Mouse (Mus musculus) hindbrain, postnatal 0 days (tissue): ENCODE results near the gene Nabp2. TPM values are rescaled to one million over a fixed set of nuclear protein-coding genes. Genes with fewer than 3 reads are reported as not detected.

Source experiments
- ATAC-seq: fragments of 200-750 bp; cut with Nextera tagmentation; 2 replicates; pipeline ENCODE4 v1.8.0; 2017; ENCODE audit warnings: mild to moderate bottlenecking, moderate TSS enrichment, moderate library complexity
- DNase-seq: peaks from one replicate; pipeline ENCODE4 v3.0.0-alpha.2; 2015; ENCODE audit warnings: low spot score
- H3K27ac ChIP-seq: fragments of 300-500 bp; sonication (generic); 2 replicates; pipeline ENCODE4 v1.5.1; 2014; ENCODE audit warnings: mild to moderate bottlenecking
- H3K27me3 ChIP-seq: fragments of 300-500 bp; sonication (generic); 2 replicates; pipeline ENCODE4 v1.6.1; 2014; ENCODE audit warnings: low read length, mixed read lengths; ENCODE audit not compliant: insufficient read depth
- H3K36me3 ChIP-seq: fragments of 300-500 bp; sonication (generic); 2 replicates; pipeline ENCODE4 v1.6.1; 2014; ENCODE audit warnings: low read length, mixed read lengths; ENCODE audit not compliant: insufficient read depth
- H3K4me1 ChIP-seq: fragments of 300-500 bp; sonication (generic); 2 replicates; pipeline ENCODE4 v1.6.1; 2014; ENCODE audit warnings: antibody characterized with exemption, low read length, mixed read lengths; ENCODE audit not compliant: insufficient read depth
- H3K4me2 ChIP-seq: fragments of 300-500 bp; sonication (generic); 2 replicates; pipeline ENCODE4 v1.6.1; 2014; ENCODE audit warnings: low read depth, mild to moderate bottlenecking, low read length, moderate library complexity, mixed read lengths
- H3K4me3 ChIP-seq: fragments of 300-500 bp; sonication (generic); 2 replicates; pipeline ENCODE4 v1.5.1; 2014; ENCODE audit warnings: low read length
- H3K9ac ChIP-seq: fragments of 300-500 bp; sonication (generic); replicated peaks from 2 replicates; pipeline ENCODE4 v1.6.1; 2014; ENCODE audit warnings: mild to moderate bottlenecking, low read length, moderate library complexity, mixed read lengths
- H3K9me3 ChIP-seq: fragments of 300-500 bp; sonication (generic); 2 replicates; pipeline ENCODE4 v1.6.1; 2016; ENCODE audit warnings: low read length, mixed read lengths
- CTCF ChIP-seq: IDR thresholded peaks from 2 replicates; pipeline ENCODE4 v1.5.1; 2016; ENCODE audit warnings: antibody characterized with exemption, control low read depth, low read depth
- WGBS: fragments of 180-500 bp; shearing (Covaris S2); extraction: QIAGEN DNeasy Blood & Tissue Kit; methylation state at CpG from one replicate; pipeline ENCODE4 v1.1.7; 2014; 5-methylcytosine and 5-hydroxymethylcytosine counted together
- polyA plus RNA-seq: library from polyadenylated mRNA; unstranded; fragments of >200 nt; fragmentation: Nextera tagmentation; extraction: Ambion mirVana; gene quantifications from 2 replicates; pipeline ENCODE4 v1.2.1, GENCODE M21; 2015
- total RNA-seq: library from RNA; depleted of rRNA; stranded (reverse); fragments of >200 nt; gene quantifications from 2 replicates; pipeline ENCODE4 v1.2.3, GENCODE M21; 2014

Nabp2 gene
- total and polyA plus RNA-seq, 2 experiments from 2014 or later, result 73.9 to 140 TPM

GRCm38 (mm10) chr10:128401638-128402037, 9.7 kb downstream of the Nabp2 start:
- no peak overlapping the region for H3K9ac ChIP-seq
- no peaks in the 10 kb centered on the region for H3K4me1 ChIP-seq
- no peaks in the 10 kb centered on the region for H3K36me3 ChIP-seq
- no peak overlapping the region for H3K4me3 ChIP-seq
- H3K4me2 ChIP-seq, result no peak overlapping the region
- no peak for TF ChIP-seq CTCF
- H3K9me3 ChIP-seq, result no peaks in the 10 kb centered on the region
- no peak for ATAC-seq
- WGBS, result 77% methylated on average over 9 of the region's 9 CpGs
- DNase-seq, result no peak
- H3K27me3 ChIP-seq, result no peaks in the 10 kb centered on the region
- H3K27ac ChIP-seq, result no peak overlapping the region

- H3K4me3 ChIP-seq, result no peak within 1 kb of the TSS
- TF ChIP-seq CTCF, result no peak
- ATAC-seq (no peak), DNase-seq (no peak)
- H3K4me1 ChIP-seq, result no peaks in the 10 kb centered on the region
- H3K9ac ChIP-seq, result no peak within 1 kb of the TSS
- whole genome bisulfite sequencing, result 17% methylated on average over 2 of the region's 2 CpGs
- no peak within 1 kb of the TSS for H3K27ac ChIP-seq
- H3K36me3 ChIP-seq, result peaks cover 3% of the 10 kb centered on the region; the same call in 1 of the 2 replicates
- H3K9me3 ChIP-seq, result no peaks in the 10 kb centered on the region
- no peak within 1 kb of the TSS for H3K4me2 ChIP-seq
- no peaks in the 10 kb centered on the region for H3K27me3 ChIP-seq
Observed at GRCm38 (mm10) chr10:128401056-128401455, 10.2 kb downstream of the Nabp2 start, which contains the start of gene Slc39a5. Gene Slc39a5 (minus strand): TSS chr10:128401229.

- Histone ChIP-seq H3K36me3 (peaks cover 4% of the 10 kb centered on the region; the same call in 1 of the 2 replicates), H3K9ac (no peak overlapping the region), H3K9me3 (no peaks in the 10 kb centered on the region), H3K4me2 (no peak overlapping the region), H3K27me3 (no peaks in the 10 kb centered on the region), H3K4me3 (no peak overlapping the region), H3K27ac (no peak overlapping the region), H3K4me1 (no peaks in the 10 kb centered on the region)
- WGBS, result 40% methylated on average over 5 of the region's 5 CpGs
- ATAC-seq (no peak), DNase-seq (no peak)
- TF ChIP-seq CTCF, result no peak
Observed at GRCm38 (mm10) chr10:128400338-128400737, 11.0 kb downstream of the Nabp2 start.

- H3K4me3 ChIP-seq, result no peak overlapping the region
- H3K9me3 ChIP-seq, result no peaks in the 10 kb centered on the region
- peak; percentile 47 for DNase-seq
- H3K27me3 ChIP-seq, result no peaks in the 10 kb centered on the region
- no peak overlapping the region for H3K27ac ChIP-seq
- 49% methylated on average over 7 of the region's 7 CpGs for WGBS
- H3K4me2 ChIP-seq, result no peak overlapping the region
- H3K9ac ChIP-seq, result no peak overlapping the region
- ATAC-seq, result peak; percentile 57
- no peaks in the 10 kb centered on the region for H3K4me1 ChIP-seq
- peaks cover 16% of the 10 kb centered on the region for H3K36me3 ChIP-seq
- TF ChIP-seq CTCF, result no peak
Observed at GRCm38 (mm10) chr10:128397466-128397865, 13.8 kb downstream of the Nabp2 start.

GRCm38 (mm10) chr10:128396716-128397264, 14.5 kb downstream of the Nabp2 start:
- Histone ChIP-seq H3K36me3 (peaks cover 20% of the 10 kb centered on the region), H3K27ac (no peak overlapping the region), H3K4me1 (no peaks in the 10 kb centered on the region), H3K9me3 (no peaks in the 10 kb centered on the region), H3K4me2 (no peak overlapping the region), H3K27me3 (no peaks in the 10 kb centered on the region), H3K4me3 (no peak overlapping the region), H3K9ac (no peak overlapping the region)
- ATAC-seq (no peak), DNase-seq (no peak)
- WGBS, result 63% methylated on average over 10 of the region's 10 CpGs
- no peak for TF ChIP-seq CTCF

GRCm38 (mm10) chr10:128396017-128396673, 15.1 kb downstream of the Nabp2 start:
- Histone ChIP-seq H3K27me3 (no peaks in the 10 kb centered on the region), H3K4me2 (no peak overlapping the region), H3K4me3 (no peak overlapping the region), H3K36me3 (peaks cover 26% of the 10 kb centered on the region), H3K4me1 (no peaks in the 10 kb centered on the region), H3K9ac (no peak overlapping the region), H3K27ac (no peak overlapping the region), H3K9me3 (no peaks in the 10 kb centered on the region)
- ATAC-seq (no peak), DNase-seq (no peak)
- WGBS, result 66% methylated on average over 11 of the region's 11 CpGs
- TF ChIP-seq CTCF, result no peak

GRCm38 (mm10) chr10:128391850-128392249, 19.4 kb downstream of the Nabp2 start:
- ATAC-seq (no peak), DNase-seq (no peak)
- no peak overlapping the region for H3K9ac ChIP-seq
- H3K4me2 ChIP-seq, result no peak overlapping the region
- peaks cover 67% of the 10 kb centered on the region for H3K36me3 ChIP-seq
- no peaks in the 10 kb centered on the region for H3K27me3 ChIP-seq
- WGBS, result 74% methylated on average over 6 of the region's 6 CpGs
- H3K4me1 ChIP-seq, result no peaks in the 10 kb centered on the region
- H3K9me3 ChIP-seq, result no peaks in the 10 kb centered on the region
- no peak for TF ChIP-seq CTCF
- no peak overlapping the region for H3K27ac ChIP-seq
- H3K4me3 ChIP-seq, result no peak overlapping the region
